Mouse (Mus musculus) heart, adult 2 months (tissue): Measurements from ENCODE around the gene Helt.

Source experiments
- CTCF ChIP-seq: fragments of 200-600 bp; IDR thresholded peaks from 2 replicates; pipeline ENCODE4 v1.8.1; 2022; ENCODE audit warnings: antibody characterized with exemption, mild to moderate bottlenecking, moderate library complexity
- EP300 ChIP-seq: fragments of 200-500 bp; IDR thresholded peaks from 2 replicates; pipeline ENCODE4 v1.6.1; 2011; ENCODE audit warnings: low read depth, low read length, control low read depth; ENCODE audit not compliant: insufficient read depth
- POLR2A ChIP-seq: fragments of 200-500 bp; IDR thresholded peaks from 2 replicates; pipeline ENCODE4 v1.6.1; 2011; ENCODE audit warnings: mild to moderate bottlenecking, low read depth, low read length, control low read depth; ENCODE audit not compliant: insufficient read depth

- TF ChIP-seq POLR2A (no peak), CTCF (no peak), EP300 (no peak)
These were observed 51.5 kb downstream of the Helt start for GRCm38 (mm10) chr8:46242946-46243345.
